Mouse (Mus musculus) ES-E14 (cell line): ENCODE results near the gene Krt71.

ENCODE experiments used
- CHD2 ChIP-seq: IDR thresholded peaks from 2 replicates; pipeline ENCODE4 v1.6.1; 2014; ENCODE audit warnings: mild to moderate bottlenecking, low read depth, low read length, inconsistent platforms
- HCFC1 ChIP-seq: IDR thresholded peaks from 2 replicates; pipeline ENCODE4 v1.6.1; 2012; ENCODE audit warnings: low read length, inconsistent platforms, borderline replicate concordance; ENCODE audit not compliant: insufficient read depth
- ZNF384 ChIP-seq: IDR thresholded peaks from 2 replicates; pipeline ENCODE4 v1.6.1; 2012; ENCODE audit warnings: low read depth, low read length, inconsistent platforms

- TF ChIP-seq HCFC1 = no peak
- TF ChIP-seq ZNF384 = no peak
- TF ChIP-seq CHD2 = no peak
Measured at GRCm38 (mm10) chr15:101737786-101738185, 5.1 kb downstream of the Krt71 start.
